Mouse (Mus musculus) heart, postnatal 0 days (tissue): ENCODE measurements around the gene Prr15.

Experiments
- CTCF ChIP-seq: IDR thresholded peaks from 2 replicates; pipeline ENCODE4 v1.5.1; 2016; ENCODE audit warnings: antibody characterized with exemption, control low read depth, low read depth
- EP300 ChIP-seq: IDR thresholded peaks from 2 replicates; pipeline ENCODE4 v1.6.1; 2016; ENCODE audit warnings: antibody characterized with exemption, low read depth

GRCm38 (mm10) chr6:54333116-54333651, 7.5 kb downstream of the Prr15 start:
- TF ChIP-seq CTCF, result no peak
- no peak for TF ChIP-seq EP300
